Mouse (Mus musculus): ENCODE results near the gene Fryl.
"Not testable (repeated sequence)": the region's sequence is repeated elsewhere in the genome, so short reads cannot be mapped to it uniquely, and the experiment has no call there.

The Fryl gene

GRCm38 (mm10) chr5:73006784-73007581, 249.4 kb downstream of the Fryl start, which contains the start of gene Slc10a4:
TSS of gene Slc10a4 (plus strand) at chr5:73006883.
- DNase-seq (ENCODE audit: low read depth) = no peak

- no peak for DNase-seq (ENCODE audit: low read depth)
Observed at GRCm38 (mm10) chr5:73004046-73004445, 252.4 kb downstream of the Fryl start.

GRCm38 (mm10) chr5:72998546-72998945, 257.9 kb downstream of the Fryl start:
- DNase-seq (ENCODE audit: low read depth) = not testable (repeated sequence)

GRCm38 (mm10) chr5:72995379-72995778, 261.0 kb downstream of the Fryl start:
- DNase-seq (ENCODE audit: low read depth) = no peak

GRCm38 (mm10) chr5:72994928-72995327, 261.5 kb downstream of the Fryl start:
- no peak for DNase-seq (ENCODE audit: low read depth)

GRCm38 (mm10) chr5:72994424-72994823, 262.0 kb downstream of the Fryl start:
- no peak for DNase-seq (ENCODE audit: low read depth)

GRCm38 (mm10) chr5:72992474-72992873, 263.9 kb downstream of the Fryl start:
- no peak for DNase-seq (ENCODE audit: low read depth)

- DNase-seq (ENCODE audit: low read depth) = no peak
Observed at GRCm38 (mm10) chr5:72989756-72990155, 266.7 kb downstream of the Fryl start.

GRCm38 (mm10) chr5:72987786-72988185, 268.6 kb downstream of the Fryl start:
- DNase-seq (ENCODE audit: low read depth) = no peak

- DNase-seq (ENCODE audit: low read depth) = peak; percentile 58
Observed at GRCm38 (mm10) chr5:72984091-72984490, 272.3 kb downstream of the Fryl start.

- no peak for DNase-seq (ENCODE audit: low read depth)
Observed at GRCm38 (mm10) chr5:72976539-72976938, 279.9 kb downstream of the Fryl start.

GRCm38 (mm10) chr5:72975996-72976395, 280.4 kb downstream of the Fryl start:
- DNase-seq (ENCODE audit: low read depth) = no peak

GRCm38 (mm10) chr5:72974602-72975001, 281.8 kb downstream of the Fryl start, which contains the start of gene Gm10135:
TSS of gene Gm10135 (minus strand) at chr5:72974702.
- no peak for DNase-seq (ENCODE audit: low read depth)

GRCm38 (mm10) chr5:72972934-72973333, 283.5 kb downstream of the Fryl start:
- no peak for DNase-seq (ENCODE audit: low read depth)

- no peak for DNase-seq (ENCODE audit: low read depth)
Observed at GRCm38 (mm10) chr5:72972435-72972834, 284.0 kb downstream of the Fryl start.

All from naive thymus-derived CD4-positive, alpha-beta T cell, adult 2 months (primary cell).